7 mouse cellular contexts compared by ENCODE assay signal in the genomic region with DNA sequence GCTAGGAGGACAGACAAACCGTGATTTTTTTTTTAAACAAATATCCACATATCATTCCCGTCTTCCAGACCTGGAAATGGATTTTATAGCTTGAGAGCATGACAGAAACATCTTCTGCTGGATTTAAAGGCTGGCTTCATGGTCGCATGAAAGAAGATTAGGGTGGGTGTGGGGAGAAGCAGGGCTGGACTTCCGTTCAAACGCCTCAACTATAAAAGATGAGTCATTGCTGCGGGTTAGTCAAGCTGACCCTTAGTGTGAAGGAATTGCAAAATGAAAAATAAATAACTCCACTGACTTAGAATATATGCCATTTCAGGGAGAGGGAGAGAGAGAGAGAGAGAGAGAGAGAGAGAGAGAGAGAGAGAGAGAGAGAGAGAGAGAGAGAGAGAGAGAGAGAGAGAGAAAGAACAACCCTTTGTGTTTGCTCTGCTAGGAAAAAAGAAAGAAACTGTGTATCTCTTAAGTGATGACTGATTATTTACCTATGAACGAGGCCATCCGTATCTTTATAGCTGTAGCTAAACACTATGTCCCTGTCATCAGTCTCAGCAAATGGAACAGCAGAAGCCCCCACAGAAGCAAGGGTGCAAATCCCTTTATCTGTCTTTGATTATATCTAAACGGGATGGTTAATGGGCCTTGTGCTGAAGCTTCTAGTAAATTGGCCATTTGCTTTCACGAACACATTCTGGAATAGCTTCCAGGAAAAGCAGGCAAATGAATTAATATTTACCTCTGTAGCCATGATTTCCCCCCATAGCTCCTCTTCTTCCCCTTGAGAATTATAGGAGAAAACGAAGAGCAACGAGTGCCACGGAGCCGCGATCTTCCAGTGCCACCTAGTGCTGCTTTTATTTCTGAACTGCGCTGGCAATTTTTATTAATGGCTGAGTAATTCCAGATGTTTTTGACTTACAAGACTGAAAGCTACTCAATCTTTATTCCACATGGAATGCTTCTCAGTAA.
DNase-seq lines count a peak whose midpoint lies in the region; ATAC-seq and TF ChIP-seq lines count a peak whose summit lies in the region.

No protein-coding gene starts in this region.

- TF ChIP-seq POLR2A in ES-Bruce4 (IDR thresholded peaks at IDR 0.05; ENCODE audit: insufficient read depth, low read length), result no peak

- peak; percentile 26 for TF ChIP-seq CTCF in ES-Bruce4 (IDR thresholded peaks at IDR 0.05; ENCODE audit: low read depth, low read length)
- TF ChIP-seq CTCF in left cerebral cortex, adult 2 months (IDR thresholded peaks at IDR 0.05), result peak; percentile 74

- no peak overlapping the region for H3K9ac ChIP-seq in ES-Bruce4 (ENCODE audit: low read depth, poor library complexity, severe bottlenecking)
- no peak overlapping the region for H3K9ac ChIP-seq in embryonic facial prominence, embryonic 15.5 days
- H3K9ac ChIP-seq in midbrain, embryonic 14.5 days (replicated peaks; ENCODE audit: low read length), result peak overlapping the region; percentile 41; the same call in 1 of the 2 replicates

- no peaks in the 10 kb centered on the region for H3K9me3 ChIP-seq in ES-Bruce4 (replicated peaks; ENCODE audit: control insufficient read depth, insufficient read depth, low read length, poor library complexity, severe bottlenecking)
- H3K9me3 ChIP-seq in embryonic facial prominence, embryonic 15.5 days (replicated peaks), result no peaks in the 10 kb centered on the region
- H3K9me3 ChIP-seq in hindbrain, embryonic 10.5 days, result no peaks in the 10 kb centered on the region
- no peaks in the 10 kb centered on the region for H3K9me3 ChIP-seq in midbrain, embryonic 14.5 days (ENCODE audit: control insufficient read depth, low read length)

- no peak overlapping the region for H3K4me3 ChIP-seq in ES-Bruce4 (ENCODE audit: low read depth, low read length)
- peak overlapping the region; percentile 37 for H3K4me3 ChIP-seq in embryonic facial prominence, embryonic 15.5 days (replicated peaks)
- H3K4me3 ChIP-seq in hindbrain, embryonic 10.5 days, result no peak overlapping the region
- peak overlapping the region; percentile 30 for H3K4me3 ChIP-seq in left cerebral cortex, adult 2 months
- 0 out of 2 replicates have a peak overlapping the region, but pooled peaks have one; percentile 13 for H3K4me3 ChIP-seq in midbrain, embryonic 14.5 days (replicated peaks; ENCODE audit: low read depth, low read length)

- H3K36me3 ChIP-seq in ES-Bruce4 (ENCODE audit: control insufficient read depth, insufficient read depth, low read length, poor library complexity, severe bottlenecking), result no peaks in the 10 kb centered on the region
- H3K36me3 ChIP-seq in embryonic facial prominence, embryonic 15.5 days, result no peaks in the 10 kb centered on the region
- no peaks in the 10 kb centered on the region for H3K36me3 ChIP-seq in hindbrain, embryonic 10.5 days
- no peaks in the 10 kb centered on the region for H3K36me3 ChIP-seq in midbrain, embryonic 14.5 days (ENCODE audit: control insufficient read depth, insufficient read depth, low read length)

- 28% methylated on average over 16 of the region's 16 CpGs for WGBS in embryonic facial prominence, embryonic 15.5 days
- WGBS in hindbrain, embryonic 10.5 days, result 46% methylated on average over 16 of the region's 16 CpGs
- WGBS in midbrain, embryonic 14.5 days, result 23% methylated on average over 16 of the region's 16 CpGs

- H3K27ac ChIP-seq in ES-Bruce4 (ENCODE audit: insufficient read depth, low read length), result no peak overlapping the region
- H3K27ac ChIP-seq in embryonic facial prominence, embryonic 15.5 days (replicated peaks), result no peak overlapping the region; the same call in 1 of the 2 replicates
- 0 out of 2 replicates have a peak overlapping the region, but pooled peaks have one; percentile 23 for H3K27ac ChIP-seq in hindbrain, embryonic 10.5 days
- no peak overlapping the region for H3K27ac ChIP-seq in left cerebral cortex, adult 2 months
- H3K27ac ChIP-seq in midbrain, embryonic 14.5 days (replicated peaks; ENCODE audit: low read depth, low read length), result peak overlapping the region; percentile 88

- H3K4me2 ChIP-seq in embryonic facial prominence, embryonic 15.5 days (replicated peaks), result peak overlapping the region; percentile 47
- H3K4me2 ChIP-seq in midbrain, embryonic 14.5 days (ENCODE audit: low read length), result peak overlapping the region; percentile 46

- peak; percentile 93 for DNase-seq in 416B (ENCODE audit: low read depth)
- DNase-seq in hindbrain, embryonic 10.5 days (ENCODE audit: low spot score), result peak; percentile 58
- DNase-seq in left cerebral cortex, adult 2 months (ENCODE audit: extremely low spot score in 1 of 2, low spot score in 2 of 2), result peak; percentile 23 to 25
- DNase-seq in midbrain, embryonic 14.5 days, result peak; percentile 92
- no peak for DNase-seq in c-Kit-positive CD71-positive TER-119-positive erythroid progenitor cells, embryonic 14.5 days (ENCODE audit: low spot score)

- ATAC-seq in embryonic facial prominence, embryonic 15.5 days (ENCODE audit: insufficient number of reproducible peaks, low FRiP score, low TSS enrichment, low read depth), result no peak
- peak; percentile 80; the same call in 1 of the 2 replicates for ATAC-seq in midbrain, embryonic 14.5 days (ENCODE audit: low FRiP score, low TSS enrichment)

- intact Hi-C loops in left cerebral cortex, adult 2 months (cut with DNase I), result loop anchor here (1.0 to 10.0 kb wide), 7 partner anchors 392 to 1515 kb away; a partner anchor contains a TSS

- no peaks in the 10 kb centered on the region for H3K27me3 ChIP-seq in ES-Bruce4 (ENCODE audit: control insufficient read depth, insufficient read depth, low read length, poor library complexity, severe bottlenecking)
- no peaks in the 10 kb centered on the region for H3K27me3 ChIP-seq in embryonic facial prominence, embryonic 15.5 days
- no peaks in the 10 kb centered on the region for H3K27me3 ChIP-seq in hindbrain, embryonic 10.5 days (ENCODE audit: insufficient read depth, poor library complexity, severe bottlenecking)
- H3K27me3 ChIP-seq in midbrain, embryonic 14.5 days (ENCODE audit: control insufficient read depth, insufficient read depth, low read length), result no peaks in the 10 kb centered on the region

- H3K4me1 ChIP-seq in ES-Bruce4 (ENCODE audit: control insufficient read depth, insufficient read depth, low read length), result no peaks in the 10 kb centered on the region
- 0 out of 2 replicates have a peak, but pooled peaks cover 3% of the 10 kb centered on the region for H3K4me1 ChIP-seq in embryonic facial prominence, embryonic 15.5 days
- H3K4me1 ChIP-seq in hindbrain, embryonic 10.5 days (replicated peaks), result peaks cover 7% of the 10 kb centered on the region; the same call in 1 of the 2 replicates
- 0 out of 2 replicates have a peak, but pooled peaks cover 3% of the 10 kb centered on the region for H3K4me1 ChIP-seq in midbrain, embryonic 14.5 days (ENCODE audit: control insufficient read depth, insufficient read depth, low read length)

- TF ChIP-seq EP300 in ES-Bruce4 (IDR thresholded peaks at IDR 0.05; ENCODE audit: insufficient read depth, low read depth, low read length), result no peak

Comparison
In these comparisons a context has a peak if more than half of its experiments do, and no peak if none do; other contexts are left out.
1. H3K27ac ChIP-seq: peak in hindbrain, embryonic 10.5 days (single experiment) and midbrain, embryonic 14.5 days (single experiment); none in ES-Bruce4 (single experiment), embryonic facial prominence, embryonic 15.5 days (single experiment) and left cerebral cortex, adult 2 months (single experiment).
2. H3K4me3 ChIP-seq: peak in embryonic facial prominence, embryonic 15.5 days (single experiment), left cerebral cortex, adult 2 months (single experiment) and midbrain, embryonic 14.5 days (single experiment); none in ES-Bruce4 (single experiment) and hindbrain, embryonic 10.5 days (single experiment).